In the genomic region with DNA sequence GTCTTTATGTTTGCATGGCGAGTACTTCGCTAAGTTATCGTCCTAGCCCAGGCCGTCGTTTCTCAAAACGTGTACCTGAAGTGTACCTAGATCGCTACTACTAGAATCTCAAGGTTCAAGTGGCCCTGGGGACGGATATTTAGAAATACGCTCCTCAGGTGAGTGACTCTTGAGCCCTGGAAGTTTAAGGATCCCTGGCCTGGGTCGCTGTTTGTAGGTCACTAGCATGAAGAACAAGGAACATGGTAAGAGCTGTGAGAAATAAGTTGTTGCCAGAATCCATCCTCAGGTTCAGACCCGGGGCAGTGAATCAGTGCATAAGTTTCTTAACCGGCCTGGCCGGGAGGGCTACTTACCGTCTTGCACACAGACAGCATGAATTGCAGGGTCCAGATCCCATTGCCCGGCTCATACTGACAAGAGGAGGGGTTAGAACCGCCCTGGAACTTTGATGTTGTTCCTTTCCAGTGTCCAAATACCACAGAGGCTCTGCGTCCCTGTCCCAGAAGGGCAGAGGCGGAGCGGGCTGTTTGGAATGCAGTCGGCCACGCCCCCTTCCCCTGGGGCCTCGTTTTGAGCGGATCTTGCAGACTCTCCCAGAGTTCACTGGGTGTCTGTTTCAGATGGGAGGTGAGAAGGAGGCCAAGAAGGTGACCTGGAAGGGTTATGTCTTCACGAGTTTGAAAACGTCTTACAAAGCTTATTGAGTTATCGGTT, we compare ENCODE assay signal across 8 mouse cellular contexts. TPM values are rescaled to one million over a fixed set of nuclear protein-coding genes. Genes with fewer than 3 reads are reported as not detected.
DNase-seq lines count a peak whose midpoint lies in the region; ATAC-seq lines count a peak whose summit lies in the region.

No protein-coding gene starts in this region.

- H3K9me3 ChIP-seq in forebrain, embryonic 10.5 days: no peaks in the 10 kb centered on the region
- H3K9me3 ChIP-seq in forebrain, embryonic 13.5 days (replicated peaks): no peaks in the 10 kb centered on the region
- H3K9me3 ChIP-seq in heart, embryonic 13.5 days: no peaks in the 10 kb centered on the region

- H3K4me3 ChIP-seq in forebrain, embryonic 10.5 days: peak overlapping the region; percentile 27; the same call in 1 of the 2 replicates
- no peak overlapping the region for H3K4me3 ChIP-seq in forebrain, embryonic 13.5 days
- peak overlapping the region; percentile 29 for H3K4me3 ChIP-seq in heart, embryonic 13.5 days

- H3K4me2 ChIP-seq in forebrain, embryonic 13.5 days: no peak overlapping the region; the same call in 1 of the 2 replicates
- H3K4me2 ChIP-seq in heart, embryonic 13.5 days: peak overlapping the region; percentile 55

- peaks cover 19% of the 10 kb centered on the region for H3K4me1 ChIP-seq in forebrain, embryonic 10.5 days
- peaks cover 4% of the 10 kb centered on the region; the same call in 1 of the 2 replicates for H3K4me1 ChIP-seq in forebrain, embryonic 13.5 days
- peaks cover 38% of the 10 kb centered on the region for H3K4me1 ChIP-seq in heart, embryonic 13.5 days

- ATAC-seq in forebrain, embryonic 13.5 days: no peak
- ATAC-seq in heart, embryonic 13.5 days (ENCODE audit: extremely low read depth, insufficient number of reproducible peaks, low FRiP score, low TSS enrichment): no peak
- 0 out of 2 replicates have a peak, but pooled peaks have one; percentile 28 for ATAC-seq in monocyte, adult 5-6 weeks (replicated peaks; ENCODE audit: insufficient number of reproducible peaks, low FRiP score, low TSS enrichment, poor library complexity, severe bottlenecking)

- H3K27ac ChIP-seq in forebrain, embryonic 10.5 days: peak overlapping the region; percentile 74
- no peak overlapping the region for H3K27ac ChIP-seq in forebrain, embryonic 13.5 days
- peak overlapping the region; percentile 59 for H3K27ac ChIP-seq in heart, embryonic 13.5 days (replicated peaks)

- 49% methylated on average over 26 of the region's 26 CpGs for WGBS in forebrain, embryonic 10.5 days
- WGBS in forebrain, embryonic 13.5 days: 51% methylated on average over 26 of the region's 26 CpGs
- 41% methylated on average over 26 of the region's 26 CpGs for WGBS in heart, embryonic 13.5 days

- peak; percentile 71 for DNase-seq in forebrain, embryonic 10.5 days (ENCODE audit: extremely low spot score, low spot score)
- peak; percentile 52 to 68 for DNase-seq in adrenal gland, postnatal 4 days (ENCODE audit: low spot score in 2 of 2)
- DNase-seq in kidney, postnatal 4 days: peak; percentile 91 to 93
- no peak for DNase-seq in layer of hippocampus, adult 18-20 months (ENCODE audit: low spot score in 2 of 2)
- no peak for DNase-seq in thymus, postnatal 10 days (ENCODE audit: low spot score in 2 of 2)

- H3K36me3 ChIP-seq in forebrain, embryonic 10.5 days (replicated peaks): no peaks in the 10 kb centered on the region
- H3K36me3 ChIP-seq in forebrain, embryonic 13.5 days (ENCODE audit: poor library complexity, severe bottlenecking): no peaks in the 10 kb centered on the region
- no peaks in the 10 kb centered on the region for H3K36me3 ChIP-seq in heart, embryonic 13.5 days

- no peaks in the 10 kb centered on the region for H3K27me3 ChIP-seq in forebrain, embryonic 10.5 days (ENCODE audit: poor library complexity, severe bottlenecking)
- H3K27me3 ChIP-seq in forebrain, embryonic 13.5 days: no peaks in the 10 kb centered on the region
- H3K27me3 ChIP-seq in heart, embryonic 13.5 days (replicated peaks): no peaks in the 10 kb centered on the region

- H3K9ac ChIP-seq in forebrain, embryonic 13.5 days: no peak overlapping the region
- peak overlapping the region; percentile 57 for H3K9ac ChIP-seq in heart, embryonic 13.5 days

RNA-seq across cellular contexts. Expression of gene Add3, which starts 34.7 kb away (rescaled TPM):
- 55.4 and 59.3 TPM in 2 replicates for polyA plus RNA-seq in forebrain, embryonic 10.5 days (2016; fragmentation: Nextera tagmentation; extraction: Ambion mirVana)
- 34.2 and 34.5 TPM in 2 replicates for polyA plus RNA-seq in forebrain, embryonic 13.5 days (2015; fragmentation: Nextera tagmentation; extraction: Ambion mirVana)
- total RNA-seq in adrenal gland, postnatal 4 days (2021): 10 to 100 TPM; 81.7 to 87.2 TPM
- polyA plus RNA-seq in heart, embryonic 13.5 days (2015; fragmentation: Nextera tagmentation; extraction: Ambion mirVana): 120 and 121 TPM in 2 replicates
- total RNA-seq in monocyte, adult 5-6 weeks (2017): 301 to 321 TPM (median 307 TPM) in 3 replicates
- total RNA-seq in layer of hippocampus, adult 18-20 months (2021): 100 to 1,000 TPM; 126 to 129 TPM

Comparison
In these comparisons a context has a peak if more than half of its experiments do, and no peak if none do; other contexts are left out.
1. DNase-seq: peak in forebrain, embryonic 10.5 days (single experiment), adrenal gland, postnatal 4 days (2 of 2) and kidney, postnatal 4 days (2 of 2); none in layer of hippocampus, adult 18-20 months (0 of 2) and thymus, postnatal 10 days (0 of 2).